Mouse (Mus musculus) liver, embryonic 14.5 days (tissue): Measurements from ENCODE around the gene Sept11. TPM values are rescaled to one million over a fixed set of nuclear protein-coding genes. Genes with fewer than 3 reads are reported as not detected.

Experiments used
- ATAC-seq: fragments of 200-750 bp; cut with Nextera tagmentation; 2 replicates; pipeline ENCODE4 v1.8.0; 2017; ENCODE audit warnings: moderate number of reproducible peaks, mild to moderate bottlenecking, moderate library complexity; ENCODE audit not compliant: insufficient read depth
- DNase-seq, 3 experiments: peaks; one replicate each; pipeline ENCODE4 v3.0.0-alpha.2; 2012 to 2013; ENCODE audit warnings: low read depth in 3 of 3, low spot score in 3 of 3
- H3K27ac ChIP-seq: fragments of 300-500 bp; sonication (generic); 2 replicates; pipeline ENCODE4 v1.5.1; 2014; ENCODE audit warnings: moderate library complexity, mild to moderate bottlenecking, control low read depth, inconsistent platforms
- H3K27me3 ChIP-seq: fragments of 300-500 bp; sonication (generic); 2 replicates; pipeline ENCODE4 v1.6.1; 2014; ENCODE audit warnings: mild to moderate bottlenecking, low read length, moderate library complexity; ENCODE audit not compliant: control insufficient read depth, insufficient read depth
- H3K36me3 ChIP-seq: fragments of 300-500 bp; sonication (generic); replicated peaks from 2 replicates; pipeline ENCODE4 v1.6.1; 2014; ENCODE audit warnings: low read depth; ENCODE audit not compliant: control insufficient read depth, insufficient read depth
- H3K4me1 ChIP-seq, 2 experiments: fragments of 200-500 bp in 1 of 2; fragments of 300-500 bp in 1 of 2; sonication (generic) in 1 of 2; replicated peaks; 2 replicates each; pipeline ENCODE4 v1.6.1; 2012 to 2014; ENCODE audit warnings: antibody characterized with exemption in 1 of 2, inconsistent platforms in 1 of 2, low read length in 1 of 2; ENCODE audit not compliant: control insufficient read depth in 2 of 2, insufficient read depth in 2 of 2
- H3K4me2 ChIP-seq: fragments of 300-500 bp; sonication (generic); 2 replicates; pipeline ENCODE4 v1.6.1; 2014; ENCODE audit warnings: low read depth, mild to moderate bottlenecking, control low read depth, moderate library complexity
- H3K4me3 ChIP-seq, 2 experiments: fragments of 200-500 bp in 1 of 2; fragments of 300-500 bp in 1 of 2; sonication (generic) in 1 of 2; 2 replicates each; pipeline ENCODE4 v1.5.1; 2012 to 2014; ENCODE audit warnings: low read depth in 2 of 2, low read length in 2 of 2, mild to moderate bottlenecking in 2 of 2, control low read depth in 1 of 2, inconsistent platforms in 1 of 2, moderate library complexity in 1 of 2; ENCODE audit not compliant: insufficient read depth in 1 of 2
- H3K9ac ChIP-seq: fragments of 300-500 bp; sonication (generic); replicated peaks from 2 replicates; pipeline ENCODE4 v1.6.1; 2014; ENCODE audit warnings: mild to moderate bottlenecking, control low read depth, moderate library complexity
- H3K9me3 ChIP-seq: fragments of 300-500 bp; sonication (generic); 2 replicates; pipeline ENCODE4 v1.6.1; 2016; ENCODE audit warnings: low read length, mixed read lengths; ENCODE audit not compliant: control insufficient read depth
- CTCF ChIP-seq: IDR thresholded peaks from 2 replicates; pipeline ENCODE4 v1.5.1; 2016; ENCODE audit warnings: antibody characterized with exemption, low read depth, control low read depth
- EP300 ChIP-seq: IDR thresholded peaks from 2 replicates; pipeline ENCODE4 v1.6.1; 2016; ENCODE audit warnings: antibody characterized with exemption, low read depth
- WGBS: fragments of 180-500 bp; shearing (Covaris S2); extraction: QIAGEN DNeasy Blood & Tissue Kit; methylation state at CpG from one replicate; pipeline ENCODE4 v1.1.7; 2014; ENCODE audit not compliant: insufficient replicate concordance; 5-methylcytosine and 5-hydroxymethylcytosine counted together
- polyA plus RNA-seq, 2 experiments: library from polyadenylated mRNA; depleted of rRNA in 1 of 2; stranded (reverse) in 1 of 2; unstranded in 1 of 2; fragments of >200 nt; fragmentation: Nextera tagmentation in 1 of 2; extraction: Ambion mirVana in 1 of 2; gene quantifications; 2 replicates each; pipeline versions ENCODE4 v1.2.1 to v1.2.3; 2012 to 2014

Sept11 gene
- polyA plus RNA-seq, 2 experiments, result 13.8 to 18.6 TPM

DNA sequence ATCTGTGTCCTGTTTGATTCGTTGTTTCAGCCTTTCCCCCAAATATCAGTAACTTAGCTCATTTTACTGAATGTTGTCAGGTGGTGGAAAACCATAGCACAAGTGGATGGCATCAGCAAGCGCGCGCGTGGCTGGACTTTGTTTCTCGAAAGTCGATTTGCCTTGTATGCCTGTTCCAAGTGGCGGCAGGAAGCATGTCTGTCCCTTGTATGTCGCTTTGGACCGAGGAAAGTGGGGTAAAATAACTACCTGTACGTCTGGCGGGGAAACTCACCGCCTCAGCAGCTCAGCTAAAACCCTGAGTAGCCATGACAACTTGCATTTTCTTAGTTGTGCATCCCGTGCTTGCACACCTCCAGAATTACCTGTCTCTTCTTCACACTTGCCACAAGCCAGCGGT is 78.2 kb downstream of the Sept11 start:
- no peak overlapping the region for H3K9ac ChIP-seq
- no peak overlapping the region for H3K4me3 ChIP-seq
- no peaks in the 10 kb centered on the region; the same call in 1 of the 2 replicates for H3K36me3 ChIP-seq
- no peak overlapping the region for H3K4me2 ChIP-seq
- H3K4me1 ChIP-seq, result no peaks in the 10 kb centered on the region
- TF ChIP-seq EP300 (no peak), CTCF (no peak)
- no peaks in the 10 kb centered on the region for H3K9me3 ChIP-seq
- ATAC-seq, result no peak
- no peak overlapping the region for H3K27ac ChIP-seq
- WGBS, result 87% methylated on average over 15 of the region's 15 CpGs
- H3K27me3 ChIP-seq, result no peaks in the 10 kb centered on the region
- DNase-seq, result no peak

DNA sequence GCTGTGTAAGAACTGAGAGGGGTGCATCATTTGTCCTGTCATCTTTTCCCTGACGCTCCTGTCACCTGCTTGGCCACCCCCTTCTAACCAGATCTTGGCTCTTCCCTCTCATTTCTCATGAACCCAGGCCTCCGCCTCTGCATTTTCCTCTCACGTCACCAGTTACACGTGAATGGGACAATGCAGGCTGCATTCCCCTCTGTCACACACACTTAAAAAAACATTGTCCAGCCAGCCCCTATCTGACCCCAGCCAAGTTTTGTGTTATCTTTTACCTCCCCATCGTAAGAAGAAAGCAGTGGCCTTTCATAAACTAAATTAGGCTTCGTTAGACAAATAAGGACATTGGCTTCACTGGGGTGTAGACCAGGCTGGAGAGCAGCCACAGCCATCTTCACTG is 79.3 kb downstream of the Sept11 start:
- Histone ChIP-seq H3K4me3 (no peak overlapping the region), H3K27me3 (no peaks in the 10 kb centered on the region), H3K9ac (no peak overlapping the region), H3K9me3 (no peaks in the 10 kb centered on the region), H3K4me1 (no peaks in the 10 kb centered on the region), H3K27ac (no peak overlapping the region), H3K4me2 (no peak overlapping the region), H3K36me3 (no peaks in the 10 kb centered on the region; the same call in 1 of the 2 replicates)
- TF ChIP-seq EP300, result no peak
- TF ChIP-seq CTCF, result no peak
- no peak for DNase-seq
- no peak for ATAC-seq
- 74% methylated on average over 6 of the region's 6 CpGs for WGBS

DNA sequence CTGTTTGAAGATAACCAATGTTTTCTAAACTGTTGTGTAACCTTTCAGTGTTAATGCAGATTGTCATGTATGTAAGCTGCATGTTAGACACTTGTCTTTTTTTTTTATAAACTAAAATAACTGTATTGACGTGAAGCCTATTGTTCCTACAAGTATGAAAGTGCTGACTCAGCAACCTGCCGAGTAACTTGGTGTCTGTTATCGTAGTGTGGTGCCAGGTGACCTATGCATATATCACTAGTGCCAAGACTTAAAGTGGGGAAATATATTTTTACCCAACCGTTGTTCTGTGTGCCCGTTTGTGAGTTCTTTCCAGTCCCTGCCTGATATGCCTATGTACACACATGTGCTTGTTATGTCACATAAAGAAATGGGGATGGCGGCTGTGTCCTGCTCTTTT is 81.4 kb downstream of the Sept11 start:
- Histone ChIP-seq H3K4me1 (no peaks in the 10 kb centered on the region), H3K36me3 (no peaks in the 10 kb centered on the region; the same call in 1 of the 2 replicates), H3K9me3 (no peaks in the 10 kb centered on the region), H3K4me2 (no peak overlapping the region), H3K27me3 (no peaks in the 10 kb centered on the region), H3K4me3 (no peak overlapping the region), H3K27ac (no peak overlapping the region), H3K9ac (no peak overlapping the region)
- no peak for ATAC-seq
- WGBS, result 75% methylated on average over 6 of the region's 6 CpGs
- no peak for DNase-seq
- TF ChIP-seq EP300 (no peak), CTCF (no peak)

DNA sequence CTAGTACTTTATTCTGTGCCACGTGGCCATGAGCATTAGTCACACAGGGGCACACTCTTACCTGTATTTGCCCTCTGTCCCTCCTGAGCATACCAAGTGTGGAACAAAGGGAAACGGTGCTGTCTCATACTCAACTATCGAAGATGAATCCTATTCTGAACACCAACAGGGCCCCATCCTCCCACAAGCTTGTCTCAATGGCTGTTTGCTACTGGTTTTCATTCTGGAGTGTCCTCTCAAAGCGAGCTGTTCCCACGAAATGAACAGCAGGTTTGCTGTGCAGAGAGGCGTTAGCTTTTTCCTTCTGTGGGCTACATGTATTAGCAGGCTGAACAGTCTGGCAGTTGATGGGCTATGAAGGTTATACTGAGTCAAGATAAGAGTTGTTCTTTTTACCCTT is 85.4 kb downstream of the Sept11 start:
- Histone ChIP-seq H3K27me3 (no peaks in the 10 kb centered on the region), H3K36me3 (peaks cover 8% of the 10 kb centered on the region; the same call in 1 of the 2 replicates), H3K4me1 (no peaks in the 10 kb centered on the region), H3K27ac (no peak overlapping the region), H3K4me3 (no peak overlapping the region), H3K9ac (no peak overlapping the region), H3K9me3 (no peaks in the 10 kb centered on the region), H3K4me2 (no peak overlapping the region)
- TF ChIP-seq CTCF, result no peak
- TF ChIP-seq EP300, result no peak
- ATAC-seq, result no peak
- DNase-seq, result no peak
- WGBS, result 64% methylated on average over 6 of the region's 6 CpGs

DNA sequence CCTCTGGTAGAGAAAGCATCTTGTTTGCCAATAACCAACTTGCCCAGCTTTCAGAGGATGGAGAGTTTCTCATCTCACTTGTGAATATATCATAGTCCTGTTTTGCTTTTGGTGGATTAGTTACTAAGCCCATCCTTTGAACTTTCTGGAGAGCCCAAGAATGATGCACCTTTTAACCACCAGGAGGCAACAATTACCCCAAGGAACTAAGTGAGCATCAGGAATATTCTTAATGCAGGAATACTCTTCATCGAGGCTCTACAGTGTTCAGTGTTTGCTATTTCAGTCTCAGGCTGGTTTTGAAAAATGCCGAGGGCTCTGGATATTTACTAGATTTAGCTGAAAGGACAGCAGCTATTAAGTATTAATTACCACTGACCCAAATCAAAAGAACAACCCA is 87.0 kb downstream of the Sept11 start:
- no peak overlapping the region for H3K9ac ChIP-seq
- no peak overlapping the region for H3K4me3 ChIP-seq
- WGBS, result 59% methylated on average over 2 of the region's 2 CpGs
- ATAC-seq, result no peak
- H3K4me2 ChIP-seq, result no peak overlapping the region
- H3K4me1 ChIP-seq, result no peaks in the 10 kb centered on the region
- H3K9me3 ChIP-seq, result no peaks in the 10 kb centered on the region
- no peak overlapping the region for H3K27ac ChIP-seq
- H3K36me3 ChIP-seq, result peaks cover 13% of the 10 kb centered on the region
- no peak for DNase-seq
- TF ChIP-seq EP300, result no peak
- peak; percentile 59 for TF ChIP-seq CTCF
- H3K27me3 ChIP-seq, result no peaks in the 10 kb centered on the region

DNA sequence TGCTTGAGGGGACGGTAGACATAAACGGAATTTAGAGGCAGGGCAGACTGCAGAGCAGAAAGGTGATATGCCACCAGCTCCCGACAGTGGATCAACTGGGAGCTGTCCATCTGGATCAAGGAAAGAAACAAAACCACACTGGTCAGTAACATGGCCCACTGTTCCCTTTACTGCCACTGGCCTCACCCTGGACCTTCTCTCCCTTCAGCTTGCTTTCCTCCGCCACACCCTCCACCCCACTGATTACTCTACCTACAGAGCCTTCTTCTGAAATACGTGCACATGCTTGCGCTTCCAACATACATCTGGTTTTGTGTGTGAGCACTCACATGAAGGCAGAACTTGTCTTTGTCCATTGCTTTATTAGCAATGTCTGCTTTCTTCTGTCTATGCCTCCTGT is 90.1 kb downstream of the Sept11 start:
- H3K4me2 ChIP-seq, result no peak overlapping the region
- no peak for TF ChIP-seq EP300
- TF ChIP-seq CTCF, result no peak
- H3K4me1 ChIP-seq, result no peaks in the 10 kb centered on the region
- H3K9ac ChIP-seq, result no peak overlapping the region
- ATAC-seq, result no peak
- DNase-seq, result no peak
- H3K27me3 ChIP-seq, result no peaks in the 10 kb centered on the region
- no peak overlapping the region for H3K27ac ChIP-seq
- H3K4me3 ChIP-seq, result no peak overlapping the region
- H3K36me3 ChIP-seq, result peaks cover 33% of the 10 kb centered on the region
- no peaks in the 10 kb centered on the region for H3K9me3 ChIP-seq
- 85% methylated on average over 6 of the region's 6 CpGs for whole genome bisulfite sequencing
